Mouse (Mus musculus) thymus, adult 2 months (tissue): ENCODE measurements at regions not wholly inside any gene's neighbourhood (a gene's known extent, or its start where the extent isn't known, plus 50 kb on each side); places are given as distances from the start of the nearest gene placed in this dataset.

Experiments used
- DNase-seq: peaks from one replicate; pipeline ENCODE4 v3.0.0; 2021
- H3K27ac ChIP-seq: fragments of 200-500 bp; 2 replicates; pipeline ENCODE4 v1.5.1; 2012; ENCODE audit warnings: low read length, control low read depth; ENCODE audit not compliant: control insufficient read depth, insufficient read depth
- H3K27me3 ChIP-seq: fragments of 200-500 bp; 2 replicates; pipeline ENCODE4 v1.6.1; 2012; ENCODE audit warnings: mild to moderate bottlenecking, low read length, moderate library complexity, mixed read lengths; ENCODE audit not compliant: control insufficient read depth, insufficient read depth
- H3K36me3 ChIP-seq: fragments of 200-500 bp; 2 replicates; pipeline ENCODE4 v1.6.1; 2012; ENCODE audit warnings: mild to moderate bottlenecking, low read length, moderate library complexity; ENCODE audit not compliant: control insufficient read depth, insufficient read depth
- H3K4me1 ChIP-seq: fragments of 200-500 bp; replicated peaks from 2 replicates; pipeline ENCODE4 v1.6.1; 2012; ENCODE audit warnings: low read length; ENCODE audit not compliant: control insufficient read depth, insufficient read depth
- H3K4me3 ChIP-seq: fragments of 200-500 bp; 2 replicates; pipeline ENCODE4 v1.5.1; 2012; ENCODE audit warnings: mild to moderate bottlenecking, low read length, control low read depth, moderate library complexity; ENCODE audit not compliant: control insufficient read depth, insufficient read depth
- CTCF ChIP-seq: fragments of 200-500 bp; IDR thresholded peaks from 2 replicates; pipeline ENCODE4 v1.5.1; 2012; ENCODE audit warnings: mild to moderate bottlenecking, control low read depth, low read length, moderate library complexity, borderline replicate concordance; ENCODE audit not compliant: control insufficient read depth, poor library complexity, insufficient read depth; ENCODE audit errors: extremely low read depth
- POLR2A ChIP-seq: fragments of 200-500 bp; IDR thresholded peaks from 2 replicates; pipeline ENCODE4 v1.6.1; 2012; ENCODE audit warnings: mild to moderate bottlenecking, low read length, control low read depth, moderate library complexity; ENCODE audit not compliant: control insufficient read depth, poor library complexity, insufficient read depth; ENCODE audit errors: extremely low read depth
- WGBS: fragments of 180-500 bp; shearing (Covaris S2); methylation state at CpG from one replicate; pipeline ENCODE4 v1.1.7; 2018; 5-methylcytosine and 5-hydroxymethylcytosine counted together

- H3K4me1 ChIP-seq = no peaks in the 10 kb centered on the region
- WGBS = 89% methylated on average over 2 of the region's 2 CpGs
- no peaks in the 10 kb centered on the region for H3K27me3 ChIP-seq
- no peak overlapping the region for H3K27ac ChIP-seq
- no peak for DNase-seq
- TF ChIP-seq CTCF (no peak), POLR2A (no peak)
- H3K4me3 ChIP-seq = no peak overlapping the region
- no peaks in the 10 kb centered on the region for H3K36me3 ChIP-seq
Measured at GRCm38 (mm10) chr2:45904623-45905235, 787.5 kb upstream of the Zeb2 start.

- Histone ChIP-seq H3K27me3 (no peaks in the 10 kb centered on the region), H3K4me1 (no peaks in the 10 kb centered on the region), H3K36me3 (no peaks in the 10 kb centered on the region), H3K4me3 (no peak overlapping the region), H3K27ac (no peak overlapping the region)
- DNase-seq = no peak
- TF ChIP-seq POLR2A (no peak), CTCF (no peak)
- WGBS = 96% methylated on average over 4 of the region's 4 CpGs
Measured at GRCm38 (mm10) chr2:45904090-45904489, 786.9 kb upstream of the Zeb2 start.

GRCm38 (mm10) chr2:45903350-45903749, 786.2 kb upstream of the Zeb2 start:
- WGBS = 98% methylated on average over 1 of the region's 1 CpGs
- DNase-seq = no peak
- Histone ChIP-seq H3K27me3 (no peaks in the 10 kb centered on the region), H3K27ac (no peak overlapping the region), H3K4me1 (no peaks in the 10 kb centered on the region), H3K36me3 (no peaks in the 10 kb centered on the region), H3K4me3 (no peak overlapping the region)
- TF ChIP-seq POLR2A = no peak

- 91% methylated on average over 4 of the region's 4 CpGs for WGBS
- no peak for DNase-seq
- no peak for TF ChIP-seq POLR2A
Measured at GRCm38 (mm10) chr2:45901892-45902291, 784.7 kb upstream of the Zeb2 start.

GRCm38 (mm10) chr2:45884680-45885079, 767.5 kb upstream of the Zeb2 start:
- no peak for DNase-seq
- Histone ChIP-seq H3K4me1 (no peaks in the 10 kb centered on the region), H3K27ac (no peak overlapping the region), H3K27me3 (no peaks in the 10 kb centered on the region), H3K36me3 (no peaks in the 10 kb centered on the region), H3K4me3 (no peak overlapping the region)
- TF ChIP-seq POLR2A (no peak), CTCF (no peak)
- WGBS = 94% methylated on average over 3 of the region's 3 CpGs

More at GRCm38 (mm10) chr2:45901892-45902291, 784.7 kb upstream of the Zeb2 start:
- Histone ChIP-seq H3K4me3 (no peak overlapping the region), H3K36me3 (no peaks in the 10 kb centered on the region), H3K4me1 (no peaks in the 10 kb centered on the region), H3K27me3 (no peaks in the 10 kb centered on the region), H3K27ac (no peak overlapping the region)

GRCm38 (mm10) chr2:45878656-45879055, 761.5 kb upstream of the Zeb2 start:
- no peaks in the 10 kb centered on the region for H3K36me3 ChIP-seq
- DNase-seq = no peak
- no peak overlapping the region for H3K4me3 ChIP-seq
- no peaks in the 10 kb centered on the region for H3K4me1 ChIP-seq
- no peak for TF ChIP-seq CTCF
- no peak for TF ChIP-seq POLR2A
- no peaks in the 10 kb centered on the region for H3K27me3 ChIP-seq
- H3K27ac ChIP-seq = no peak overlapping the region

GRCm38 (mm10) chr2:45859901-45860331, 742.7 kb upstream of the Zeb2 start:
- Histone ChIP-seq H3K27ac (no peak overlapping the region), H3K4me1 (no peaks in the 10 kb centered on the region), H3K36me3 (no peaks in the 10 kb centered on the region), H3K27me3 (no peaks in the 10 kb centered on the region), H3K4me3 (no peak overlapping the region)
- WGBS = 9% methylated on average over 4 of the region's 4 CpGs
- no peak for DNase-seq
- TF ChIP-seq CTCF (no peak), POLR2A (no peak)
